Mouse (Mus musculus) embryonic facial prominence, embryonic 14.5 days (tissue): Measurements from ENCODE around the gene Bcl2l12. TPM values are rescaled to one million over a fixed set of nuclear protein-coding genes. Genes with fewer than 3 reads are reported as not detected.

ENCODE experiments used
- ATAC-seq: fragments of 200-750 bp; cut with Nextera tagmentation; 2 replicates; pipeline ENCODE4 v1.8.0; 2017; ENCODE audit warnings: low read depth, moderate number of reproducible peaks, moderate TSS enrichment
- DNase-seq: peaks from one replicate; pipeline ENCODE4 v3.0.0-alpha.2; 2015; ENCODE audit warnings: low spot score
- H3K27ac ChIP-seq: fragments of 300-500 bp; sonication (generic); replicated peaks from 2 replicates; pipeline ENCODE4 v1.5.1; 2014; ENCODE audit warnings: low read depth, mild to moderate bottlenecking, low read length, moderate library complexity
- H3K27me3 ChIP-seq: fragments of 300-500 bp; sonication (generic); replicated peaks from 2 replicates; pipeline ENCODE4 v1.6.1; 2014; ENCODE audit warnings: low read length; ENCODE audit not compliant: control insufficient read depth, insufficient read depth
- H3K36me3 ChIP-seq: fragments of 300-500 bp; sonication (generic); 2 replicates; pipeline ENCODE4 v1.6.1; 2014; ENCODE audit warnings: low read length, mixed read lengths; ENCODE audit not compliant: control insufficient read depth, insufficient read depth
- H3K4me1 ChIP-seq: fragments of 300-500 bp; sonication (generic); 2 replicates; pipeline ENCODE4 v1.6.1; 2014; ENCODE audit warnings: antibody characterized with exemption, low read length; ENCODE audit not compliant: control insufficient read depth, insufficient read depth
- H3K4me2 ChIP-seq: fragments of 300-500 bp; sonication (generic); 2 replicates; pipeline ENCODE4 v1.6.1; 2014; ENCODE audit warnings: low read depth, mild to moderate bottlenecking, low read length, moderate library complexity, mixed read lengths
- H3K4me3 ChIP-seq: fragments of 300-500 bp; sonication (generic); 2 replicates; pipeline ENCODE4 v1.5.1; 2014; ENCODE audit warnings: low read depth, mild to moderate bottlenecking, low read length
- H3K9ac ChIP-seq: fragments of 300-500 bp; sonication (generic); 2 replicates; pipeline ENCODE4 v1.6.1; 2014; ENCODE audit warnings: low read depth, mild to moderate bottlenecking, low read length, moderate library complexity, mixed read lengths
- H3K9me3 ChIP-seq: fragments of 300-500 bp; sonication (generic); 2 replicates; pipeline ENCODE4 v1.6.1; 2016; ENCODE audit warnings: low read length; ENCODE audit not compliant: control insufficient read depth
- WGBS: fragments of 180-500 bp; shearing (Covaris S2); extraction: QIAGEN DNeasy Blood & Tissue Kit; methylation state at CpG from one replicate; pipeline ENCODE4 v1.1.7; 2014; 5-methylcytosine and 5-hydroxymethylcytosine counted together
- polyA plus RNA-seq: library from polyadenylated mRNA; unstranded; fragments of >200 nt; fragmentation: Nextera tagmentation; extraction: Ambion mirVana; gene quantifications from 2 replicates; pipeline ENCODE4 v1.2.1, GENCODE M21; 2014

The Bcl2l12 gene
- polyA plus RNA-seq, 1 experiment from 2014 or later: 43.2 TPM

GRCm38 (mm10) chr7:44986879-44987718, 11.4 kb downstream of the Bcl2l12 start:
- Histone ChIP-seq H3K36me3 (peaks cover 49% of the 10 kb centered on the region), H3K9ac (peak overlapping the region; percentile 77), H3K4me3 (peak overlapping the region; percentile 94), H3K4me2 (peak overlapping the region; percentile 75), H3K27ac (peak overlapping the region; percentile 95), H3K27me3 (no peaks in the 10 kb centered on the region), H3K9me3 (no peaks in the 10 kb centered on the region), H3K4me1 (peaks cover 19% of the 10 kb centered on the region)
- WGBS: under 1% methylated on average over 29 of the region's 29 CpGs
- no peak for DNase-seq
- ATAC-seq: peak; percentile 16

GRCm38 (mm10) chr7:44986192-44986878, 12.2 kb downstream of the Bcl2l12 start, which contains the start of gene Prmt1:
Gene Prmt1, minus strand, starts transcription at chr7:44986568.
- ATAC-seq: peak; percentile 96
- H3K4me1 ChIP-seq: peaks cover 19% of the 10 kb centered on the region
- H3K27me3 ChIP-seq: no peaks in the 10 kb centered on the region
- H3K9ac ChIP-seq: peak within 1 kb of the TSS; percentile 96
- H3K27ac ChIP-seq: peak within 1 kb of the TSS; percentile 95
- H3K36me3 ChIP-seq: peaks cover 49% of the 10 kb centered on the region
- peak within 1 kb of the TSS; percentile 94 for H3K4me3 ChIP-seq
- H3K9me3 ChIP-seq: no peaks in the 10 kb centered on the region
- under 1% methylated on average over 37 of the region's 42 CpGs for WGBS
- H3K4me2 ChIP-seq: peak within 1 kb of the TSS; percentile 75
- peak; percentile 100 for DNase-seq

GRCm38 (mm10) chr7:44985595-44986191, 12.8 kb downstream of the Bcl2l12 start:
- no peak for ATAC-seq
- H3K36me3 ChIP-seq: peaks cover 49% of the 10 kb centered on the region

DNA sequence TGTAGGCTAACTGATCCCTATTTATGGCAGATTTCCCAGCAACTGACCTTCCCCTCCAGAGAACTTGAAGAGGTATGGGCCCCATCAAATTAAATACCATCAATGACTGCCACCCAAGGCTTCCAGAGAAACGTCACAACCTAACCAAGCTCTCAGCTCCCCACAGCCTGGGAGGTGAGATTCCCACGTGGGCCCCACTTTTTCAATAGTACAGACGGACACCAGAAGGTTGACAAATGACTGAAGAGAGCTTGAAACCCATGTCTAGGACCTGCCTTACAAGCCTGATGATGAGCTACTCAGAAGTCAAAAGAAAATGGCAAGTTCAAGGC, 13.7 kb downstream of the Bcl2l12 start:
- peak overlapping the region; percentile 54 for H3K4me2 ChIP-seq
- H3K9me3 ChIP-seq: no peaks in the 10 kb centered on the region
- no peak overlapping the region; the same call in 1 of the 2 replicates for H3K27ac ChIP-seq
- ATAC-seq: no peak
- H3K4me3 ChIP-seq: peak overlapping the region; percentile 94
- peaks cover 50% of the 10 kb centered on the region for H3K36me3 ChIP-seq
- 37% methylated on average over 3 of the region's 3 CpGs for WGBS
- H3K27me3 ChIP-seq: no peaks in the 10 kb centered on the region
- H3K9ac ChIP-seq: peak overlapping the region; percentile 96; the same call in 1 of the 2 replicates
- no peak for DNase-seq
- peaks cover 19% of the 10 kb centered on the region for H3K4me1 ChIP-seq

More at GRCm38 (mm10) chr7:44985595-44986191, 12.8 kb downstream of the Bcl2l12 start:
- peak; percentile 84 for DNase-seq
- under 1% methylated on average over 22 of the region's 45 CpGs for WGBS
- no peaks in the 10 kb centered on the region for H3K9me3 ChIP-seq
- peak overlapping the region; percentile 95 for H3K27ac ChIP-seq
- peak overlapping the region; percentile 54 for H3K4me2 ChIP-seq
- peaks cover 19% of the 10 kb centered on the region for H3K4me1 ChIP-seq
- peak overlapping the region; percentile 96 for H3K9ac ChIP-seq
- H3K4me3 ChIP-seq: peak overlapping the region; percentile 94
- H3K27me3 ChIP-seq: no peaks in the 10 kb centered on the region

DNA sequence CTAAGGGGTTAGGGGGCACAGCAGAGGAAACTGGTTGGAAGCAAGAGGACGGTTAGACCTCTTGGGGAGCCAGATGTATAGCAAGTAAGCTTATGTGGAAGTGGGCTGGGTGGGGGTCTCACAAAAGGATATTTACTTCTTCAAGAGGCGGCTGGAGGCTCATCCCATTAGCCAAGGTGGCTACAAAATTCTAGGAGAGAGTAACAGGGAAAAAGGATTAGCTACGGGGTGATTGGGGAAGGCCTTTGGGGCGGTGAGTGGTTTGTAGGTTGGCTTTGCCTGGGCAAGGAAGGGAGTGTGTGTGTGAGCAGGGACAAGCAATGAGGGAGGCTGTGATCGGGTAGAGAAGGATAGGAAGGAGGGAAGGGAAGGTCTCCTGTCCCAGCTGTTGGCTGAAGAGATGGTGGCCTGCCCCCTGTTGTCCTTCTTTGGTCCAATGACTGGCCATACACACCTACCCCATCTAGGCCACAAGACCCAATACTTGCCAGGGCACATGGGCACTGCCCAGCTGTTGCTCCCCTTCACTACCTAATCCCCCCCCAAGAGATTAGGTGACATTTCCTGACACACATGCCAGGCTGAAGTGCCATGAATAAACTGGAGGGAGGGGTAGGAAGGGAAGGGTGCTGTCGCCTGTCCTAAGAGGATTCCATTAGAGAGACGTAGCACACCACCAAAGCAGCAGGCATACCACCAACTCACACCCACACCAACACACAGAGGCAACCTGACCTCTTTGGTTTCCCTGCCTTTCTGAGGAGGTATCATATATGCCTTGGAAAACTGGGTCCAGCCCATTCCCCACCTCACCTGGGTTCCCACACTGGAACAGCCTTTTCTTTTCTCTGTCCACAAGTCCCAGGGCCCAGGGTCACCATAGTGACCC, 14.3 kb downstream of the Bcl2l12 start:
- Histone ChIP-seq H3K4me2 (peak overlapping the region; percentile 54), H3K36me3 (peaks cover 52% of the 10 kb centered on the region), H3K9me3 (no peaks in the 10 kb centered on the region), H3K9ac (0 out of 2 replicates have a peak overlapping the region, but pooled peaks have one; percentile 25), H3K4me1 (peaks cover 19% of the 10 kb centered on the region), H3K4me3 (peak overlapping the region; percentile 94), H3K27ac (no peak overlapping the region; the same call in 1 of the 2 replicates), H3K27me3 (no peaks in the 10 kb centered on the region)
- no peak for ATAC-seq
- WGBS: 74% methylated on average over 7 of the region's 7 CpGs
- no peak for DNase-seq

DNA sequence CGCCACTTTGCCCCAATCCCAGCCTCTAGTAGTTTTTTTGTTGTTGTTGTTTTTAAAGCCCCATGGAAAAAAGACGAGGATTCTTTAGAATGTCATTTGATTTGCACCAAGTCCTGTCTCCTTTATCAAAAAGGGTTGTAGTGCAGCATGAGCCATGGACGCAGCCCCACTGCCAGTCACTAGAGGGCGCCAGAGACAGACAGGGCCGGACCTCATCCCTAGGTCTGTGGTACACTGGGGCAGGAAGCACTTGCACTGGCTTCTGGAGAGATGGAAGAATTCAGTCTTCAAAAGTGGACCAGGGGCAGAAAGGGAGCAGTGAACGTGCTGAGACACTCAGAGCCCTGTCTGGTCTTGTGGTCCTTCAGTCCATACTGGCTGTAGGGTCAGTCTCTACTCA, 15.4 kb downstream of the Bcl2l12 start:
- no peak overlapping the region for H3K27ac ChIP-seq
- DNase-seq: peak; percentile 71
- no peak overlapping the region for H3K9ac ChIP-seq
- no peaks in the 10 kb centered on the region for H3K9me3 ChIP-seq
- WGBS: 31% methylated on average over 6 of the region's 6 CpGs
- ATAC-seq: no peak
- H3K4me3 ChIP-seq: no peak overlapping the region
- no peaks in the 10 kb centered on the region for H3K27me3 ChIP-seq
- peaks cover 61% of the 10 kb centered on the region for H3K36me3 ChIP-seq
- no peak overlapping the region for H3K4me2 ChIP-seq
- peaks cover 16% of the 10 kb centered on the region for H3K4me1 ChIP-seq

GRCm38 (mm10) chr7:44981539-44981938, 17.0 kb downstream of the Bcl2l12 start:
- ATAC-seq: no peak
- Histone ChIP-seq H3K9me3 (no peaks in the 10 kb centered on the region), H3K9ac (no peak overlapping the region), H3K4me1 (peaks cover 11% of the 10 kb centered on the region), H3K27me3 (no peaks in the 10 kb centered on the region), H3K36me3 (peaks cover 76% of the 10 kb centered on the region), H3K4me3 (no peak overlapping the region), H3K27ac (no peak overlapping the region), H3K4me2 (no peak overlapping the region)
- no peak for DNase-seq
- WGBS: 94% methylated on average over 8 of the region's 8 CpGs

DNA sequence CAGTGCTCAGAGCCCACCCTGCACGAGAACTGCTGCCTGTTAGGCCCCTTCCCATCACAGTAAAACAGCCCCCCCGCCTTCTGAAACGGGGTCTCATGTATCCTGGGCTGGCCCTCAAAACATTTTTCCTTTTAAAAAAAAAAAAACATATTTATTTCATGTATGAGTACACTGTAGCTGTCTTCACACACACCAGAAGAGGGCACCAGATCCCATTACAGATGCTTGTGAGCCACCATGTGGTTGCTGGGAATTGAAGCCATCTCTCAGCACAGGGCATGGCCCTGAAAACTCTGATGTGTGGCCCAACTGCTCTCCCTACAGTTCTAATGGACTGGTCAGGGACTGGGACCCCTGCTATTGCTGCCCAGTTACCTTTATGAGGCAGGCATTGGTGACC, 20.2 kb downstream of the Bcl2l12 start:
- no peaks in the 10 kb centered on the region; the same call in 1 of the 2 replicates for H3K4me1 ChIP-seq
- H3K4me2 ChIP-seq: no peak overlapping the region
- H3K9ac ChIP-seq: no peak overlapping the region
- WGBS: 91% methylated on average over 3 of the region's 3 CpGs
- H3K27me3 ChIP-seq: no peaks in the 10 kb centered on the region
- H3K27ac ChIP-seq: no peak overlapping the region
- no peaks in the 10 kb centered on the region for H3K9me3 ChIP-seq
- ATAC-seq (no peak), DNase-seq (no peak)
- H3K36me3 ChIP-seq: peaks cover 80% of the 10 kb centered on the region
- H3K4me3 ChIP-seq: no peak overlapping the region
